ENCODE assay signal across 9 mouse cellular contexts in the genomic region with DNA sequence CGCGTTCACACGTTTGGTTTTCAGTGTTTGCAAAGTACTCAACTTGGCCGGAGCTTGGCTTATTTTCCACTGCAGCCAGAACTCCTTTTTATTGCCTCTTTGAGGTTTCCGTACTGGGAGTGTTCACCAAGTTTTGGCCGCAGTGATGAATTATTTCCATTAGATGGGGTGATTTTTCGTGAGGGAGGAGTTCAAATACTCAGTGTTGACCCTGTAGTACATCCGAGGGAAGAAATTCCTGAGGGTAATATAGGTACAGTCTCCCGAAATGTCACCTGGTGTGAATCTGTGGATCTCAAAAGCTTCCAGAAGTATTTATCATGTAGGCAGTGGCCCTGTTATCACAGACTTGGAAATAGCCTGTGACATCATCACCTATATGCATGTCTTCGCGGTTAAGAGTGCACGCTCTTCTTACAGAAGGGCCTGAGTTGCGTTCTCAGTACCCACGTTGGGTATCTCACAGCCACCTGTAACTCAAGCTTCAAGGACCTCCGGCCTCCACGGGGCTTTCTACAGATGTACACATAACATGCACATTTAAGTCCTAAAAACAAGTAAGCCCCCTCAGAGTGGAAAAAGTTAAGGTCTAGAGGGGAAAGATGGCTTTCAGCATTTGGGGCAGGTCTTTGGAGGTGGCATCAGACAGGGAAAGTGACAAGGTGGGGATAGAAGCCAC. TPM values are rescaled to one million over a fixed set of nuclear protein-coding genes. Genes with fewer than 3 reads are reported as not detected.
A peak's percentile ranks its signal among the peaks of the same experiment; 100 is the strongest.
DNase-seq lines count a peak whose midpoint lies in the region; ATAC-seq and TF ChIP-seq lines count a peak whose summit lies in the region.
"Had no signal": no experiment of that assay in that cellular context is flagged by ENCODE, and none has a peak within 500 bp of the region (broad histone marks: within the 10 kb centered on the region; RNA-seq: fewer than 3 reads in every experiment).

No protein-coding gene starts in this region.

- H3K9me3 ChIP-seq in kidney, embryonic 16.5 days (ENCODE audit: low read length): no peaks in the 10 kb centered on the region
- no peaks in the 10 kb centered on the region for H3K9me3 ChIP-seq in embryonic facial prominence, embryonic 12.5 days
- H3K9me3 ChIP-seq in hindbrain, embryonic 16.5 days (ENCODE audit: control insufficient read depth, low read length): no peaks in the 10 kb centered on the region
- H3K9me3 ChIP-seq in midbrain, postnatal 0 days (ENCODE audit: low read length): no peaks in the 10 kb centered on the region

- 44% methylated on average over 16 of the region's 16 CpGs for WGBS in kidney, embryonic 16.5 days
- 48% methylated on average over 16 of the region's 16 CpGs for WGBS in embryonic facial prominence, embryonic 12.5 days
- 52% methylated on average over 16 of the region's 16 CpGs for WGBS in hindbrain, embryonic 16.5 days
- 52% methylated on average over 16 of the region's 16 CpGs for WGBS in midbrain, postnatal 0 days

- peak overlapping the region; percentile 97 for H3K4me2 ChIP-seq in kidney, embryonic 16.5 days (replicated peaks; ENCODE audit: low read depth, low read length)
- peak overlapping the region; percentile 94 for H3K4me2 ChIP-seq in embryonic facial prominence, embryonic 12.5 days (replicated peaks)
- H3K4me2 ChIP-seq in hindbrain, embryonic 16.5 days (ENCODE audit: low read length): peak overlapping the region; percentile 90
- peak overlapping the region; percentile 97 for H3K4me2 ChIP-seq in midbrain, postnatal 0 days (ENCODE audit: low read depth, low read length, poor library complexity, severe bottlenecking)

- H3K4me3 ChIP-seq in kidney, embryonic 16.5 days (ENCODE audit: low read length): peak overlapping the region; percentile 93
- H3K4me3 ChIP-seq in embryonic facial prominence, embryonic 12.5 days: peak overlapping the region; percentile 66
- peak overlapping the region; percentile 87 for H3K4me3 ChIP-seq in hindbrain, embryonic 16.5 days (ENCODE audit: low read length)
- peak overlapping the region; percentile 93 for H3K4me3 ChIP-seq in midbrain, postnatal 0 days (ENCODE audit: low read depth, low read length)

- peak overlapping the region; percentile 82 for H3K27ac ChIP-seq in kidney, embryonic 16.5 days (ENCODE audit: low read length)
- peak overlapping the region; percentile 42; the same call in 1 of the 2 replicates for H3K27ac ChIP-seq in embryonic facial prominence, embryonic 12.5 days
- peak overlapping the region; percentile 73 for H3K27ac ChIP-seq in hindbrain, embryonic 16.5 days (ENCODE audit: low read depth, low read length)
- peak overlapping the region; percentile 27; the same call in 1 of the 2 replicates for H3K27ac ChIP-seq in midbrain, postnatal 0 days (ENCODE audit: low read depth, low read length)

- peak overlapping the region; percentile 60 for H3K9ac ChIP-seq in kidney, embryonic 16.5 days (replicated peaks; ENCODE audit: low read length)
- no peak overlapping the region for H3K9ac ChIP-seq in embryonic facial prominence, embryonic 12.5 days
- peak overlapping the region; percentile 45 for H3K9ac ChIP-seq in hindbrain, embryonic 16.5 days (ENCODE audit: low read depth, low read length)
- H3K9ac ChIP-seq in midbrain, postnatal 0 days (replicated peaks; ENCODE audit: low read length, poor library complexity, severe bottlenecking): peak overlapping the region; percentile 6; the same call in 1 of the 2 replicates

- no peaks in the 10 kb centered on the region for H3K27me3 ChIP-seq in kidney, embryonic 16.5 days (ENCODE audit: insufficient read depth, low read length)
- H3K27me3 ChIP-seq in embryonic facial prominence, embryonic 12.5 days: no peaks in the 10 kb centered on the region
- no peaks in the 10 kb centered on the region for H3K27me3 ChIP-seq in hindbrain, embryonic 16.5 days (replicated peaks; ENCODE audit: control insufficient read depth, insufficient read depth, low read length)
- H3K27me3 ChIP-seq in midbrain, postnatal 0 days (ENCODE audit: insufficient read depth, low read length): no peaks in the 10 kb centered on the region

- H3K4me1 ChIP-seq in kidney, embryonic 16.5 days (ENCODE audit: insufficient read depth, low read length): peaks cover 22% of the 10 kb centered on the region
- H3K4me1 ChIP-seq in embryonic facial prominence, embryonic 12.5 days: peaks cover 28% of the 10 kb centered on the region
- H3K4me1 ChIP-seq in hindbrain, embryonic 16.5 days (ENCODE audit: control insufficient read depth, insufficient read depth, low read depth, low read length): peaks cover 11% of the 10 kb centered on the region
- peaks cover 7% of the 10 kb centered on the region; the same call in 1 of the 2 replicates for H3K4me1 ChIP-seq in midbrain, postnatal 0 days (ENCODE audit: insufficient read depth, low read length)

- no peaks in the 10 kb centered on the region for H3K36me3 ChIP-seq in kidney, embryonic 16.5 days (ENCODE audit: insufficient read depth, low read length)
- H3K36me3 ChIP-seq in embryonic facial prominence, embryonic 12.5 days: no peaks in the 10 kb centered on the region
- no peaks in the 10 kb centered on the region for H3K36me3 ChIP-seq in hindbrain, embryonic 16.5 days (ENCODE audit: control insufficient read depth, insufficient read depth, low read length)
- no peaks in the 10 kb centered on the region for H3K36me3 ChIP-seq in midbrain, postnatal 0 days (ENCODE audit: insufficient read depth, low read length)

- TF ChIP-seq CTCF in midbrain, postnatal 0 days (IDR thresholded peaks at IDR 0.05): no peak

- no peak for ATAC-seq in kidney, embryonic 16.5 days (ENCODE audit: low FRiP score, low TSS enrichment)
- no peak for ATAC-seq in embryonic facial prominence, embryonic 12.5 days (ENCODE audit: insufficient number of reproducible peaks, insufficient read depth, low FRiP score, low TSS enrichment)
- ATAC-seq in hindbrain, embryonic 16.5 days: no peak
- no peak for ATAC-seq in midbrain, postnatal 0 days (ENCODE audit: low FRiP score)

- DNase-seq in kidney, postnatal 10 days: no peak
- no peak for DNase-seq in midbrain, postnatal 0 days (ENCODE audit: low spot score)
- DNase-seq in adrenal gland, postnatal 4 days (ENCODE audit: low spot score in 2 of 2): no peak
- DNase-seq in cerebellum, adult 11 months: no peak
- DNase-seq in adrenal gland, postnatal 36 days: no peak

RNA-seq across cellular contexts. Expression of gene Mxi1, which starts 4.4 kb away (rescaled TPM):
- polyA plus RNA-seq in kidney, embryonic 16.5 days (2015; fragmentation: Nextera tagmentation; extraction: Ambion mirVana): 19.2 and 32.1 TPM in 2 replicates
- polyA plus RNA-seq in embryonic facial prominence, embryonic 12.5 days (2016; fragmentation: Nextera tagmentation; extraction: Ambion mirVana): 44.8 and 44.9 TPM in 2 replicates
- 18.9 and 27.8 TPM in 2 replicates for polyA plus RNA-seq in hindbrain, embryonic 16.5 days (2015; fragmentation: Nextera tagmentation; extraction: Ambion mirVana)
- 40.9 and 49.2 TPM in 2 replicates for total RNA-seq in midbrain, postnatal 0 days (2014; rRNA removed)
- 37.7 and 38.8 TPM in 2 replicates for polyA plus RNA-seq in midbrain, postnatal 0 days (2015; fragmentation: Nextera tagmentation; extraction: Ambion mirVana)
- 10 to 100 TPM; 38.1 to 40.5 TPM for total RNA-seq in adrenal gland, postnatal 4 days (2021)
- total RNA-seq in adrenal gland, postnatal 36 days (2021): 10 to 100 TPM; 29.7 to 39.8 TPM

RNA-seq across cellular contexts. Expression of gene Gm10197, which starts 56.9 kb away (rescaled TPM):
- polyA plus RNA-seq in kidney, embryonic 16.5 days (2015; fragmentation: Nextera tagmentation; extraction: Ambion mirVana): not detected in 2 replicates
- polyA plus RNA-seq in embryonic facial prominence, embryonic 12.5 days (2016; fragmentation: Nextera tagmentation; extraction: Ambion mirVana): not detected in 2 replicates
- polyA plus RNA-seq in hindbrain, embryonic 16.5 days (2015; fragmentation: Nextera tagmentation; extraction: Ambion mirVana): not detected in 2 replicates
- total RNA-seq in midbrain, postnatal 0 days (2014; rRNA removed): not detected in 2 replicates
- not detected in 2 replicates for polyA plus RNA-seq in midbrain, postnatal 0 days (2015; fragmentation: Nextera tagmentation; extraction: Ambion mirVana)
- not detected for total RNA-seq in adrenal gland, postnatal 4 days (2021)
- not detected for total RNA-seq in adrenal gland, postnatal 36 days (2021)
- total RNA-seq: hematopoietic stem cell, adult 5-6 weeks had no signal

Comparison
In these comparisons a context has a peak if more than half of its experiments do, and no peak if none do; other contexts are left out.
1. H3K27ac ChIP-seq: peak in every context shown above with its lines; median percentile 82 in kidney, embryonic 16.5 days; 73 in hindbrain, embryonic 16.5 days; 42 in embryonic facial prominence, embryonic 12.5 days; 27 in midbrain, postnatal 0 days.